Mouse (Mus musculus): ENCODE data around the gene Sf3b2. TPM values are rescaled to one million over a fixed set of nuclear protein-coding genes. Genes with fewer than 3 reads are reported as not detected.

Gene Sf3b2
- polyA plus RNA-seq, 1 experiment from 2014 or later = 183 TPM

Other genes starting within 250 kb of the Sf3b2 start
- 0.50 and 0.92 TPM in 2 replicates for gene Rin1, start 245.0 kb downstream of the Sf3b2 start, polyA plus RNA-seq (2016; fragmentation: Nextera tagmentation; extraction: Ambion mirVana)
- gene Cd248, start 227.4 kb downstream of the Sf3b2 start, polyA plus RNA-seq (2016; fragmentation: Nextera tagmentation; extraction: Ambion mirVana) = 7.7 and 9.5 TPM in 2 replicates
- gene Tmem151a, start 209.9 kb downstream of the Sf3b2 start, polyA plus RNA-seq (2016; fragmentation: Nextera tagmentation; extraction: Ambion mirVana) = 1.0 and 1.5 TPM in 2 replicates
- gene Yif1a, start 206.9 kb downstream of the Sf3b2 start, polyA plus RNA-seq (2016; fragmentation: Nextera tagmentation; extraction: Ambion mirVana) = 51.7 and 53.9 TPM in 2 replicates
- gene Cnih2, start 196.9 kb downstream of the Sf3b2 start, polyA plus RNA-seq (2016; fragmentation: Nextera tagmentation; extraction: Ambion mirVana) = 3.5 and 3.8 TPM in 2 replicates
- gene Rab1b, start 188.4 kb downstream of the Sf3b2 start, polyA plus RNA-seq (2016; fragmentation: Nextera tagmentation; extraction: Ambion mirVana) = 118 and 126 TPM in 2 replicates
- gene Klc2, start 176.9 kb downstream of the Sf3b2 start, polyA plus RNA-seq (2016; fragmentation: Nextera tagmentation; extraction: Ambion mirVana) = 4.4 and 4.9 TPM in 2 replicates
- 17.2 and 19.7 TPM in 2 replicates for gene Pacs1, start 22.3 kb downstream of the Sf3b2 start, polyA plus RNA-seq (2016; fragmentation: Nextera tagmentation; extraction: Ambion mirVana)
- 0.29 and 0.54 TPM in 2 replicates for gene Gal3st3, start 2.9 kb upstream of the Sf3b2 start, polyA plus RNA-seq (2016; fragmentation: Nextera tagmentation; extraction: Ambion mirVana)
- not detected in 2 replicates for gene Catsper1, start 40.3 kb upstream of the Sf3b2 start, polyA plus RNA-seq (2016; fragmentation: Nextera tagmentation; extraction: Ambion mirVana)
- not detected in 2 replicates for gene Cst6, start 54.1 kb upstream of the Sf3b2 start, polyA plus RNA-seq (2016; fragmentation: Nextera tagmentation; extraction: Ambion mirVana)
- gene Eif1ad, start 71.3 kb upstream of the Sf3b2 start, polyA plus RNA-seq (2016; fragmentation: Nextera tagmentation; extraction: Ambion mirVana) = 50.3 and 54.0 TPM in 2 replicates
- gene Banf1, start 71.7 kb upstream of the Sf3b2 start, polyA plus RNA-seq (2016; fragmentation: Nextera tagmentation; extraction: Ambion mirVana) = 365 and 372 TPM in 2 replicates
- 69.9 and 72.5 TPM in 2 replicates for gene Sart1, start 93.2 kb upstream of the Sf3b2 start, polyA plus RNA-seq (2016; fragmentation: Nextera tagmentation; extraction: Ambion mirVana)
- gene Tsga10ip, start 107.1 kb upstream of the Sf3b2 start, polyA plus RNA-seq (2016; fragmentation: Nextera tagmentation; extraction: Ambion mirVana) = 0.22 TPM in 1 of 2 replicates, not detected in the other
- gene Drap1, start 129.5 kb upstream of the Sf3b2 start, polyA plus RNA-seq (2016; fragmentation: Nextera tagmentation; extraction: Ambion mirVana) = 108 TPM in 2 replicates
- 21.8 and 24.0 TPM in 2 replicates for gene AI837181, start 129.7 kb upstream of the Sf3b2 start, polyA plus RNA-seq (2016; fragmentation: Nextera tagmentation; extraction: Ambion mirVana)
- gene Fosl1, start 152.1 kb upstream of the Sf3b2 start, polyA plus RNA-seq (2016; fragmentation: Nextera tagmentation; extraction: Ambion mirVana) = not detected in 2 replicates
- 4.1 and 4.8 TPM in 2 replicates for gene Ccdc85b, start 162.4 kb upstream of the Sf3b2 start, polyA plus RNA-seq (2016; fragmentation: Nextera tagmentation; extraction: Ambion mirVana)
- gene Fibp, start 165.2 kb upstream of the Sf3b2 start, polyA plus RNA-seq (2016; fragmentation: Nextera tagmentation; extraction: Ambion mirVana) = 44.3 and 45.2 TPM in 2 replicates
- 0.43 and 0.53 TPM in 2 replicates for gene Ctsw, start 173.1 kb upstream of the Sf3b2 start, polyA plus RNA-seq (2016; fragmentation: Nextera tagmentation; extraction: Ambion mirVana)
- gene Efemp2, start 178.5 kb upstream of the Sf3b2 start, polyA plus RNA-seq (2016; fragmentation: Nextera tagmentation; extraction: Ambion mirVana) = 30.0 and 30.6 TPM in 2 replicates
- gene Mus81, start 192.9 kb upstream of the Sf3b2 start, polyA plus RNA-seq (2016; fragmentation: Nextera tagmentation; extraction: Ambion mirVana) = 22.2 and 22.9 TPM in 2 replicates
- gene Cfl1, start 195.0 kb upstream of the Sf3b2 start, polyA plus RNA-seq (2016; fragmentation: Nextera tagmentation; extraction: Ambion mirVana) = 1,523 and 1,533 TPM in 2 replicates
- gene 1700020D05Rik, start 208.3 kb upstream of the Sf3b2 start, polyA plus RNA-seq (2016; fragmentation: Nextera tagmentation; extraction: Ambion mirVana) = 0.13 TPM in 1 of 2 replicates, not detected in the other
- 7.5 and 8.8 TPM in 2 replicates for gene Snx32, start 215.1 kb upstream of the Sf3b2 start, polyA plus RNA-seq (2016; fragmentation: Nextera tagmentation; extraction: Ambion mirVana)

All from liver, embryonic 12.5 days (tissue).